Mouse (Mus musculus): ENCODE results near the gene Gapdhs.

GRCm38 (mm10) chr7:30698589-30698988, 44.9 kb downstream of the Gapdhs start, which contains the start of gene 2200002J24Rik:
- TF ChIP-seq CTCF (IDR thresholded peaks at IDR 0.05) (no peak), EP300 (IDR thresholded peaks at IDR 0.05) (no peak)
